Mouse (Mus musculus) right cerebral cortex, adult 18-20 months (tissue): ENCODE measurements around the gene Ramp2.
A peak's percentile ranks its signal among the peaks of the same experiment; 100 is the strongest.

Experiments
- DNase-seq: peaks from one replicate; pipeline ENCODE4 v3.0.0; 2022; ENCODE audit warnings: mixed read lengths

The Ramp2 gene

GRCm38 (mm10) chr11:101245855-101246701 lies at the start of gene Ramp2:
TSS of gene Ramp2 (plus strand) at chr11:101246028.
- DNase-seq: peak; percentile 32

GRCm38 (mm10) chr11:101196175-101196574 lies 49.7 kb upstream of the Ramp2 start:
- no peak for DNase-seq

- no peak for DNase-seq
Measured at GRCm38 (mm10) chr11:101199555-101199954, 46.3 kb upstream of the Ramp2 start.

GRCm38 (mm10) chr11:101200986-101201385 lies 44.8 kb upstream of the Ramp2 start:
- DNase-seq: no peak

GRCm38 (mm10) chr11:101211970-101212369 lies 33.9 kb upstream of the Ramp2 start:
- DNase-seq: no peak

GRCm38 (mm10) chr11:101216936-101217335 lies 28.9 kb upstream of the Ramp2 start:
- DNase-seq: no peak

- no peak for DNase-seq
Measured at GRCm38 (mm10) chr11:101218436-101219055, 27.3 kb upstream of the Ramp2 start.

GRCm38 (mm10) chr11:101220853-101221252 lies 25.0 kb upstream of the Ramp2 start:
- no peak for DNase-seq

GRCm38 (mm10) chr11:101221306-101221986 lies 24.4 kb upstream of the Ramp2 start:
- DNase-seq: no peak

GRCm38 (mm10) chr11:101224337-101224736 lies 21.5 kb upstream of the Ramp2 start:
- no peak for DNase-seq

- DNase-seq: no peak
Measured at GRCm38 (mm10) chr11:101225331-101226064, 20.3 kb upstream of the Ramp2 start.

- DNase-seq: peak; percentile 91
Measured at GRCm38 (mm10) chr11:101226065-101226701, 19.6 kb upstream of the Ramp2 start, which contains the start of gene Ezh1. TSS of gene Ezh1 (minus strand) at chr11:101226463.

GRCm38 (mm10) chr11:101229361-101229900 lies 16.4 kb upstream of the Ramp2 start:
- DNase-seq: no peak

- DNase-seq: no peak
Measured at GRCm38 (mm10) chr11:101230061-101230511, 15.7 kb upstream of the Ramp2 start.

GRCm38 (mm10) chr11:101230526-101230925 lies 15.3 kb upstream of the Ramp2 start:
- no peak for DNase-seq

GRCm38 (mm10) chr11:101230991-101231871 lies 14.6 kb upstream of the Ramp2 start:
- no peak for DNase-seq

GRCm38 (mm10) chr11:101232010-101232839 lies 13.6 kb upstream of the Ramp2 start:
- no peak for DNase-seq

GRCm38 (mm10) chr11:101233240-101233639 lies 12.6 kb upstream of the Ramp2 start:
- no peak for DNase-seq

- no peak for DNase-seq
Measured at GRCm38 (mm10) chr11:101234124-101234523, 11.7 kb upstream of the Ramp2 start.

- DNase-seq: no peak
Measured at GRCm38 (mm10) chr11:101235429-101235828, 10.4 kb upstream of the Ramp2 start.
